Mouse (Mus musculus): ENCODE results near the gene Cklf. TPM values are rescaled to one million over a fixed set of nuclear protein-coding genes. Genes with fewer than 3 reads are reported as not detected.
A peak's percentile ranks its signal among the peaks of the same experiment; 100 is the strongest.

The Cklf gene
- polyA plus RNA-seq, 1 experiment from 2014 or later = 51.8 TPM

DNA sequence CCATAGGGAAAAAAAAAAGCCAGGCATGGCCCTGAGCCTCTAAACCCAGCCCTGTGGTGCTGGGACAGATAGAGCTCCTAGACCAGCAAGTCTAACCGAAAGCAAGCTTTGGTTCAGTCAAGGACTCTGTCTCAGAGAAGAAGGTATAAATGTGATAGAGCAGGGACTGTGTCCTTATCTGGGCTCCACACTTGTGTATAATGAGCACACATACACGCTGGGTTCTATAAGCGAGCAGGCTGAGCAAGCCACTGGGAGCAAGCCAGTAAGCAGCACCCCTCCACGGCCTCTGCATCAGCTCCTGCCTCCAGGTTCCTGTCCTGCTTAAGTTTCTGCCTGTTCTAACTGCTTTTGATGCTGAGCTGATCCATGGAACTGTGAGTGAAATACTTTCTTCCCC, 18.6 kb upstream of the Cklf start:
- no peak for ATAC-seq (ENCODE audit: low FRiP score, low TSS enrichment)
- H3K9ac ChIP-seq (ENCODE audit: low read depth, low read length) = no peak overlapping the region

DNA sequence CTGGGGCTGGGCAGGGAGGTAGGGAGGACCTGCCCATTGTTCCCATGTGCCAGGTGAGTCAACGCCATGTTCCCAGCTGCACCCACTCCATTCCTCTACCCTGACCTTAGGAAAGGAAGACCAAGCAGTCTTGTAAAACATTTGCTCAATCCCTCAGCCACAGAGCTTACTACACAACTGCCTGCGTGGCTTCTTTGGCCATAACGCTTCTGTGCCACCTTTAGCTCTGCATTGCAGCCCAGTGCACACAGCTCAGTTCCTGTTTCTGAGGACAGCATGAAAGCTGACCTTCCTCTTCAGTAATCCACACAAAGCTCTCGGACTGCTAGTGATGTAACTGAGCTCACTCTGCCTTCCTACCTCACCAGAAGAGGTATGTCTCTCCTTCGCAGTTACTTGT, 17.7 kb upstream of the Cklf start:
- Histone ChIP-seq H3K27ac (ENCODE audit: low read depth, low read length) (no peak overlapping the region), H3K36me3 (ENCODE audit: control insufficient read depth, insufficient read depth, low read length) (peaks cover 83% of the 10 kb centered on the region), H3K9ac (ENCODE audit: low read depth, low read length) (no peak overlapping the region), H3K4me2 (replicated peaks; ENCODE audit: low read depth, low read length) (no peak overlapping the region), H3K27me3 (ENCODE audit: control insufficient read depth, insufficient read depth, low read length) (no peaks in the 10 kb centered on the region), H3K9me3 (ENCODE audit: control insufficient read depth, low read length) (no peaks in the 10 kb centered on the region), H3K4me1 (ENCODE audit: control insufficient read depth, insufficient read depth, low read length) (no peaks in the 10 kb centered on the region), H3K4me3 (ENCODE audit: low read length) (no peak overlapping the region)
- WGBS = 94% methylated on average over 5 of the region's 5 CpGs
- no peak for ATAC-seq (ENCODE audit: low FRiP score, low TSS enrichment)

More for the DNA sequence above, 18.6 kb upstream of the Cklf start:
- H3K36me3 ChIP-seq (ENCODE audit: control insufficient read depth, insufficient read depth, low read length) = peaks cover 84% of the 10 kb centered on the region
- no peaks in the 10 kb centered on the region for H3K9me3 ChIP-seq (ENCODE audit: control insufficient read depth, low read length)
- WGBS = 95% methylated on average over 4 of the region's 4 CpGs
- no peak overlapping the region for H3K27ac ChIP-seq (ENCODE audit: low read depth, low read length)
- H3K4me3 ChIP-seq (ENCODE audit: low read length) = no peak overlapping the region
- H3K27me3 ChIP-seq (ENCODE audit: control insufficient read depth, insufficient read depth, low read length) = no peaks in the 10 kb centered on the region
- H3K4me1 ChIP-seq (ENCODE audit: control insufficient read depth, insufficient read depth, low read length) = no peaks in the 10 kb centered on the region
- H3K4me2 ChIP-seq (replicated peaks; ENCODE audit: low read depth, low read length) = no peak overlapping the region

DNA sequence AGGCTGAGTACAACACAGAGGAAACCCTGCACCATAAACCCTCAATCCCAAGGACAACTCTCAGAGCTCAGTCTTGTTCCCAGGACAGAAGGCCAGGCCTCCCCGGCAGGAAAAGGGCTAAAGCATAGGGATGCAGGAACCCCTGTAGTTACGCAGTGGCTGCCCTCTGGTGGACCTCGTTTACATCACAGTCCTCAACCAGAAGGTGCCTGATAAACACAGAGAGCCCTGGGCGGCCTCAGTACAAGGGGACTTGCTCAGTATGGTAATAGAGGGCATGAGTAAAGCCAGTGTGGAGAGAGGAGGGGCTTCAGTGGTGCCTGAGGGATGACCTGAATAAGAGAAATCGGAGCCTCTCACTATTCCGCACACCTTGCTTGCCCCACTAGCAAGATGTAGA, 16.1 kb upstream of the Cklf start:
- 48% methylated on average over 6 of the region's 6 CpGs for WGBS
- Histone ChIP-seq H3K27me3 (ENCODE audit: control insufficient read depth, insufficient read depth, low read length) (no peaks in the 10 kb centered on the region), H3K36me3 (ENCODE audit: control insufficient read depth, insufficient read depth, low read length) (peaks cover 86% of the 10 kb centered on the region), H3K9ac (ENCODE audit: low read depth, low read length) (no peak overlapping the region), H3K27ac (ENCODE audit: low read depth, low read length) (no peak overlapping the region), H3K9me3 (ENCODE audit: control insufficient read depth, low read length) (no peaks in the 10 kb centered on the region), H3K4me1 (ENCODE audit: control insufficient read depth, insufficient read depth, low read length) (no peaks in the 10 kb centered on the region), H3K4me3 (ENCODE audit: low read length) (no peak overlapping the region), H3K4me2 (replicated peaks; ENCODE audit: low read depth, low read length) (no peak overlapping the region)
- ATAC-seq (ENCODE audit: low FRiP score, low TSS enrichment) = no peak; the same call in 1 of the 2 replicates

- ATAC-seq (ENCODE audit: low FRiP score, low TSS enrichment) = no peak
- H3K36me3 ChIP-seq (ENCODE audit: control insufficient read depth, insufficient read depth, low read length) = peaks cover 74% of the 10 kb centered on the region
- H3K4me2 ChIP-seq (replicated peaks; ENCODE audit: low read depth, low read length) = no peak overlapping the region
- WGBS = 83% methylated on average over 10 of the region's 10 CpGs
- no peaks in the 10 kb centered on the region for H3K9me3 ChIP-seq (ENCODE audit: control insufficient read depth, low read length)
- no peaks in the 10 kb centered on the region for H3K27me3 ChIP-seq (ENCODE audit: control insufficient read depth, insufficient read depth, low read length)
- H3K9ac ChIP-seq (ENCODE audit: low read depth, low read length) = no peak overlapping the region
- H3K27ac ChIP-seq (ENCODE audit: low read depth, low read length) = no peak overlapping the region
- no peaks in the 10 kb centered on the region for H3K4me1 ChIP-seq (ENCODE audit: control insufficient read depth, insufficient read depth, low read length)
- H3K4me3 ChIP-seq (ENCODE audit: low read length) = no peak overlapping the region
These were observed 11.2 kb upstream of the Cklf start for GRCm38 (mm10) chr8:104239418-104239861.

DNA sequence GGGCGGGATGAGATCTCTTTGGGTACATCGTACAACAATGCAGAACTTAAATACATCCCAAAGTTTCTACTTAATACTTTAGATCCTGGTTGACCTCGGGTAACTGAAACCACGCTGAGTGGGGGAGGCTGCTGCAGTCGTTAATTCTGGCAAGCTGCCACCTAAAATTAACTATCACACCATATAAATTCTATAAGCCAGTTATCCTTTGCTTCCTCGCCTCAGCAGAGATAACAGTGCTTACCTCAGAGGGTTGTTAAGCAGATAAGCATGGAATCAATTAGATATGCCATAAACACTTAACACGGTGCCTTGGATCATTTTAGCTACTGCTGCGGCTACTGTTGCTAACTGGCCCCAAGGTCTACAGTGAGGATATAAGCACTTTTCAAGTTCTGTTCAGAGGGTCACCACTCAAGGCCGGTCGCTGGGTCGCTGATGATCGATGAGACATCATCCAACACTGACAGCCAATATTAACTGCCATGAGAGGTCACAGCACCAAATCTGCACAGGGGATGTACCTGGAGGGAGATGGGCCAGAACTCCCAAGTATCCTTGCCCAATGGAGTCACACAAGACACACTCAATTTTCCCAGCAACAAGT, 8.5 kb upstream of the Cklf start:
- H3K27ac ChIP-seq (ENCODE audit: low read depth, low read length) = no peak overlapping the region
- no peaks in the 10 kb centered on the region for H3K9me3 ChIP-seq (ENCODE audit: control insufficient read depth, low read length)
- no peak for ATAC-seq (ENCODE audit: low FRiP score, low TSS enrichment)
- no peak overlapping the region for H3K4me3 ChIP-seq (ENCODE audit: low read length)
- H3K27me3 ChIP-seq (ENCODE audit: control insufficient read depth, insufficient read depth, low read length) = no peaks in the 10 kb centered on the region
- no peak overlapping the region for H3K4me2 ChIP-seq (replicated peaks; ENCODE audit: low read depth, low read length)
- no peak overlapping the region for H3K9ac ChIP-seq (ENCODE audit: low read depth, low read length)
- no peaks in the 10 kb centered on the region; the same call in 1 of the 2 replicates for H3K4me1 ChIP-seq (ENCODE audit: control insufficient read depth, insufficient read depth, low read length)
- H3K36me3 ChIP-seq (ENCODE audit: control insufficient read depth, insufficient read depth, low read length) = peaks cover 58% of the 10 kb centered on the region
- 68% methylated on average over 12 of the region's 12 CpGs for WGBS

DNA sequence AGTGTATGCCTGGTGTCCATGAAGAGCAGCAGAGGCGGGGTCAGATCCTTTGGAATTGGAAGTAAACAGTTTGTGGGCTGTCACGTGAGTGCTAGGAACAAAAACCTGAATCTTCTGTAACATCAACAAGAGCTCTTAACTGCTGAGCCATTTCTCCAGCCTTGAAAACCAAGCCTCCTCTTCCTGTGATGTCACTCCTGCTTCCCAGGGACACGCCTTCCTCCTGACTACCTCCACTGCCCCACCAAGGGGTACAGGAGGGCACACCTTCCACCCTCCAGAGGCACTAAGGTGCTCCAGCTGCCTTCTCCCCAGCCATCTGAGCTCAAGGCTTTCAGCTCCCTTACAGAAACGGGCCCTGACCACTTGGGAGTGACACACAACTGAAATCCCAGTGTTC, 4.0 kb upstream of the Cklf start:
- peaks cover 19% of the 10 kb centered on the region for H3K36me3 ChIP-seq (ENCODE audit: control insufficient read depth, insufficient read depth, low read length)
- H3K27ac ChIP-seq (ENCODE audit: low read depth, low read length) = no peak overlapping the region
- H3K4me2 ChIP-seq (replicated peaks; ENCODE audit: low read depth, low read length) = no peak overlapping the region
- peaks cover 12% of the 10 kb centered on the region for H3K4me1 ChIP-seq (ENCODE audit: control insufficient read depth, insufficient read depth, low read length)
- ATAC-seq (ENCODE audit: low FRiP score, low TSS enrichment) = no peak
- no peak overlapping the region for H3K4me3 ChIP-seq (ENCODE audit: low read length)
- WGBS = 78% methylated on average over 4 of the region's 4 CpGs
- no peaks in the 10 kb centered on the region for H3K27me3 ChIP-seq (ENCODE audit: control insufficient read depth, insufficient read depth, low read length)
- no peak overlapping the region for H3K9ac ChIP-seq (ENCODE audit: low read depth, low read length)
- no peaks in the 10 kb centered on the region for H3K9me3 ChIP-seq (ENCODE audit: control insufficient read depth, low read length)

DNA sequence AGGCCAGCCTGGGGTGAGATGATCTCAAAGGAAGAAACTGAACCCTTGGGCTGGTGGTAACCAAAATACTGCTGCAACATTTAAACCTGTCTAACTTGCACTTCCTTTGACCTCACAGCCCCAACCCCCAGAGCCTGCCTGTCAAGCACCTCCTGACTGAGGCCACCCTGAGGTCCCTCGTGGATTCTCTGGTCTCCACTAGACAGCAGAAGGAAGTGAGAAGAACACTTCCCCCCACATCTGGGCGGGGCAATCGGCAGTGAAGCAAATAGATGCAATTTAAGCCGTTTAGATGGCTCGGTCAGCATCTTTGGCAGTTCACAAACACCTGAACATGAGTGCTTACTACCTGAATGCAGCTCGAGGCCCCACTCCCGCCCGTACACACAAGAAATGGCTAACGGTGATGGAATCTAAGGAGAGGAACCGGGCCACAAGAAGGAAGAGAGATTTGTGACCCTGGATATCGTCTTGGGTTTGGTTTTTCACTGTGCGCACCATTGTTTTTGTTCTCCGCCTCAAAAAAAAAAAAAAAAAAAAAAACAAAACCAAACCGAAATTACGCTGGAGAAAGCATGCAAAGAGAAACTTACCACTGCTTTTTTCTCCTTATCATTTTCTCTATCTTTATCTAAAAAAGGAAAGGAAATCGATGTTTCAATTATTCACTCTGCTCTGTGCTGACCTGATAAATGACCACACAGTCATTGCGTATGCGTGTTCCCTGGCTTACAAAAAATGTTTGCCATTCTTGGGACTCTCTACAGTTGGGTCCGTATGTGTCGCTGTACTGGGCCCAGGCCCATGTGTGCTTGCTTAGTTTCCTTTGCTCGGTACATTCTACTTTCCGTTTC, 3.4 kb upstream of the Cklf start:
- WGBS = 63% methylated on average over 22 of the region's 22 CpGs
- no peak for ATAC-seq (ENCODE audit: low FRiP score, low TSS enrichment)
- H3K27ac ChIP-seq (ENCODE audit: low read depth, low read length) = no peak overlapping the region

DNA sequence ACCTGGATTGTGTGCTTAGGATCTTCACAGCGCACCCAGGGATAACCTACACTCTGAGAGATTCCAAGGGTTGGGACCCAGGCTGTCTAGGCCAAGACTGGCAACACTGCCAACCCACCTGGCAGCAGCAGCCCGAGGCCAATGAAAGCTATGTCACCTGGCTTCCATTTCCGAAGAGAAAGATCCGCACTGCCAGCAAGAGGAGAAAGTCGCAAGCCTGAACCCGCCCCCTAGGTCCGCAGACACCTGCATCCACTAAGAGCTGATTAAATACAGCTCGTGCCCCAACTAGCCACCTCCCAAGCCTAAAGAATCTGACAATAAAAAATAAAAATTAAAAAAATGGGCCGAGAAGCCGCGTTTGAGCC, 2.8 kb upstream of the Cklf start:
- Histone ChIP-seq H3K27me3 (ENCODE audit: control insufficient read depth, insufficient read depth, low read length) (no peaks in the 10 kb centered on the region), H3K9ac (ENCODE audit: low read depth, low read length) (peak overlapping the region; percentile 78), H3K27ac (ENCODE audit: low read depth, low read length) (no peak overlapping the region), H3K4me2 (replicated peaks; ENCODE audit: low read depth, low read length) (peak overlapping the region; percentile 64), H3K4me3 (ENCODE audit: low read length) (peak overlapping the region; percentile 81), H3K4me1 (ENCODE audit: control insufficient read depth, insufficient read depth, low read length) (peaks cover 12% of the 10 kb centered on the region), H3K9me3 (ENCODE audit: control insufficient read depth, low read length) (no peaks in the 10 kb centered on the region), H3K36me3 (ENCODE audit: control insufficient read depth, insufficient read depth, low read length) (peaks cover 12% of the 10 kb centered on the region; the same call in 1 of the 2 replicates)
- whole genome bisulfite sequencing = 3% methylated on average over 11 of the region's 11 CpGs
- peak; percentile 2; the same call in 1 of the 2 replicates for ATAC-seq (ENCODE audit: low FRiP score, low TSS enrichment)

More for the DNA sequence above, 3.4 kb upstream of the Cklf start:
- peak overlapping the region; percentile 78 for H3K9ac ChIP-seq (ENCODE audit: low read depth, low read length)
- no peaks in the 10 kb centered on the region for H3K9me3 ChIP-seq (ENCODE audit: control insufficient read depth, low read length)
- H3K4me3 ChIP-seq (ENCODE audit: low read length) = peak overlapping the region; percentile 81
- H3K27me3 ChIP-seq (ENCODE audit: control insufficient read depth, insufficient read depth, low read length) = no peaks in the 10 kb centered on the region
- H3K4me2 ChIP-seq (replicated peaks; ENCODE audit: low read depth, low read length) = peak overlapping the region; percentile 64
- H3K4me1 ChIP-seq (ENCODE audit: control insufficient read depth, insufficient read depth, low read length) = peaks cover 12% of the 10 kb centered on the region
- peaks cover 13% of the 10 kb centered on the region for H3K36me3 ChIP-seq (ENCODE audit: control insufficient read depth, insufficient read depth, low read length)

GRCm38 (mm10) chr8:104248276-104248675, 2.4 kb upstream of the Cklf start, which contains the start of gene Tk2:
Gene Tk2, minus strand, starts transcription at chr8:104248558.
- H3K27me3 ChIP-seq (ENCODE audit: control insufficient read depth, insufficient read depth, low read length) = no peaks in the 10 kb centered on the region
- peak within 1 kb of the TSS; percentile 78 for H3K9ac ChIP-seq (ENCODE audit: low read depth, low read length)
- peak within 1 kb of the TSS; percentile 64 for H3K4me2 ChIP-seq (replicated peaks; ENCODE audit: low read depth, low read length)
- H3K4me1 ChIP-seq (ENCODE audit: control insufficient read depth, insufficient read depth, low read length) = peaks cover 12% of the 10 kb centered on the region
- WGBS = 0% methylated on average over 28 of the region's 28 CpGs
- H3K36me3 ChIP-seq (ENCODE audit: control insufficient read depth, insufficient read depth, low read length) = peaks cover 9% of the 10 kb centered on the region; the same call in 1 of the 2 replicates
- H3K9me3 ChIP-seq (ENCODE audit: control insufficient read depth, low read length) = no peaks in the 10 kb centered on the region
- no peak within 1 kb of the TSS for H3K27ac ChIP-seq (ENCODE audit: low read depth, low read length)
- peak; percentile 86 for ATAC-seq (ENCODE audit: low FRiP score, low TSS enrichment)
- peak within 1 kb of the TSS; percentile 81 for H3K4me3 ChIP-seq (ENCODE audit: low read length)
